Mouse (Mus musculus) neural tube, embryonic 11.5 days (tissue): ENCODE data around the gene Lmtk2. TPM values are rescaled to one million over a fixed set of nuclear protein-coding genes. Genes with fewer than 3 reads are reported as not detected.

Source experiments
- ATAC-seq: fragments of 200-750 bp; cut with Nextera tagmentation; 2 replicates; pipeline ENCODE4 v1.8.0; 2017; ENCODE audit warnings: moderate number of reproducible peaks, mild to moderate bottlenecking, moderate TSS enrichment, moderate library complexity; ENCODE audit not compliant: insufficient read depth, low FRiP score, low TSS enrichment
- DNase-seq: peaks from one replicate; pipeline ENCODE4 v3.0.0-alpha.2; 2015; ENCODE audit warnings: low spot score
- H3K27ac ChIP-seq: fragments of 300-500 bp; sonication (generic); 2 replicates; pipeline ENCODE4 v1.5.1; 2014; ENCODE audit warnings: low read depth, mild to moderate bottlenecking, low read length
- H3K27me3 ChIP-seq: fragments of 300-500 bp; sonication (generic); 2 replicates; pipeline ENCODE4 v1.6.1; 2014; ENCODE audit warnings: mild to moderate bottlenecking, low read length, mixed read lengths; ENCODE audit not compliant: control insufficient read depth, insufficient read depth
- H3K36me3 ChIP-seq: fragments of 300-500 bp; sonication (generic); 2 replicates; pipeline ENCODE4 v1.6.1; 2014; ENCODE audit warnings: mild to moderate bottlenecking, low read length, moderate library complexity, mixed read lengths; ENCODE audit not compliant: control insufficient read depth, insufficient read depth
- H3K4me1 ChIP-seq: fragments of 300-500 bp; sonication (generic); 2 replicates; pipeline ENCODE4 v1.6.1; 2014; ENCODE audit warnings: low read length, mixed read lengths; ENCODE audit not compliant: control insufficient read depth, insufficient read depth
- H3K4me2 ChIP-seq: fragments of 300-500 bp; sonication (generic); 2 replicates; pipeline ENCODE4 v1.6.1; 2014; ENCODE audit warnings: low read depth, mild to moderate bottlenecking, moderate library complexity
- H3K4me3 ChIP-seq: fragments of 300-500 bp; sonication (generic); 2 replicates; pipeline ENCODE4 v1.5.1; 2014; ENCODE audit warnings: low read depth, low read length
- H3K9ac ChIP-seq: fragments of 300-500 bp; sonication (generic); 2 replicates; pipeline ENCODE4 v1.6.1; 2014; ENCODE audit warnings: mild to moderate bottlenecking, low read length
- H3K9me3 ChIP-seq: fragments of 300-500 bp; sonication (generic); 2 replicates; pipeline ENCODE4 v1.6.1; 2016; ENCODE audit warnings: low read length; ENCODE audit not compliant: control insufficient read depth
- WGBS: fragments of 180-500 bp; shearing (Covaris S2); extraction: QIAGEN DNeasy Blood & Tissue Kit; methylation state at CpG from one replicate; pipeline ENCODE4 v1.1.7; 2014; 5-methylcytosine and 5-hydroxymethylcytosine counted together
- polyA plus RNA-seq: library from polyadenylated mRNA; unstranded; fragments of >200 nt; fragmentation: Nextera tagmentation; extraction: Ambion mirVana; gene quantifications from 2 replicates; pipeline ENCODE4 v1.2.1, GENCODE M21; 2014

Lmtk2 gene
- polyA plus RNA-seq, 1 experiment from 2014 or later: 6.7 TPM

DNA sequence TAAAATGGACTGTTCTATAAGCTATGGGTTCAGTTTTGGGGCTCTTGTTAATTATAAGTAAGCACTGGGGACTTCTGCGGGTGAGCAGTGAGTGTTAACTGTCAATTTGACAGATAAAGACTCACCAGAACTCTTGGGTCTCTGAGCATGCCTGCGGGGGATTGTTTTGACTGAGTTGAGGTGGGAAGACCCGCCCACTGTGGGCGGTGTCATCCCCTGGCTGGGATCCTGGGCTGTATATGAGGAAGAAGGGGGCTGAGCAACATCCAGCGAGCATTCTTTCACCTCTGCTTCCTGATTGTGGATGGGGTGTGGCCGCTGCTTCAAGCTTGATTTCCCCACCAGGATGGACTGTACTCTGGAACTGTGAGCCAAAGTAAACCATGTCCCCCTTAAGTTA is 134.0 kb downstream of the Lmtk2 start:
- DNase-seq: no peak
- 76% methylated on average over 6 of the region's 6 CpGs for WGBS

DNA sequence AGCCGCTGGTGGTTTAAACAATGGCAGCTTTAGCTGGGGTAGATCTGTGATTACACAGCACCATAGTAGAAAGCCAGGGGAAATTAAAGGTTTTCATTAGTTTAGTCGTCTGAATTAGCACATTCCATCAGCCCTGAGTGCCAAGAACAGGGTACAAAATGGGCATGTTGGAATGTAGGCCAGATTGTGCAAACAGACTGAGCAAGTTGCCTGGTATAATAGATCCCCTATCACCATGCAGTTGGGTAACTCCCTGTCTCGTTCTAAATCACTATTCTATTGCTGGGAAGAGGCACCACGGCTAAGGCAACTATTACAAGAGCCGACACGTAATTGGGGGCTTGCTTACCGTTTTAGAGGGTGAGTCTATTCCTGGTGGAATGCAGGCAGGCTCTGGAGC is 134.5 kb downstream of the Lmtk2 start:
- Histone ChIP-seq H3K27me3 (no peaks in the 10 kb centered on the region), H3K4me3 (no peak overlapping the region), H3K9ac (no peak overlapping the region), H3K9me3 (no peaks in the 10 kb centered on the region), H3K4me2 (no peak overlapping the region), H3K4me1 (no peaks in the 10 kb centered on the region), H3K36me3 (no peaks in the 10 kb centered on the region), H3K27ac (no peak overlapping the region)
- 85% methylated on average over 7 of the region's 7 CpGs for WGBS
- DNase-seq: no peak
- ATAC-seq: no peak

More for the DNA sequence above, 134.0 kb downstream of the Lmtk2 start:
- no peak for ATAC-seq
- no peaks in the 10 kb centered on the region for H3K27me3 ChIP-seq
- H3K36me3 ChIP-seq: no peaks in the 10 kb centered on the region
- no peak overlapping the region for H3K4me3 ChIP-seq
- H3K9me3 ChIP-seq: no peaks in the 10 kb centered on the region
- no peak overlapping the region for H3K4me2 ChIP-seq
- H3K27ac ChIP-seq: no peak overlapping the region
- no peaks in the 10 kb centered on the region for H3K4me1 ChIP-seq
- H3K9ac ChIP-seq: no peak overlapping the region

Other genes starting within 250 kb of the Lmtk2 start
- gene Ankrd61, start 202.8 kb upstream of the Lmtk2 start, polyA plus RNA-seq: 0.23 and 0.31 TPM in 2 replicates
- gene Aimp2, start 190.6 kb upstream of the Lmtk2 start, polyA plus RNA-seq: 98.2 and 110 TPM in 2 replicates
- gene Pms2, start 190.5 kb upstream of the Lmtk2 start, polyA plus RNA-seq: 29.1 and 32.0 TPM in 2 replicates
- 0.85 and 1.4 TPM in 2 replicates for gene Gm42421, start 172.3 kb upstream of the Lmtk2 start, polyA plus RNA-seq
- gene Rsph10b, start 167.4 kb upstream of the Lmtk2 start, polyA plus RNA-seq: 0.96 and 1.0 TPM in 2 replicates
- gene Ccz1, start 85.6 kb upstream of the Lmtk2 start, polyA plus RNA-seq: 121 and 123 TPM in 2 replicates
- not detected in 2 replicates for gene Ocm, start 73.8 kb upstream of the Lmtk2 start, polyA plus RNA-seq
- gene Bhlha15, start 89.8 kb downstream of the Lmtk2 start, polyA plus RNA-seq: 0.08 TPM in 1 of 2 replicates, not detected in the other
- gene Tecpr1, start 123.2 kb downstream of the Lmtk2 start, polyA plus RNA-seq: 18.4 and 18.6 TPM in 2 replicates
- gene Bri3, start 144.0 kb downstream of the Lmtk2 start, polyA plus RNA-seq: 119 and 121 TPM in 2 replicates